Mouse (Mus musculus) WW6 (cell line): ENCODE data around the gene Sult6b2.

ENCODE experiments used
- DNase-seq: peaks from one replicate; pipeline ENCODE4 v3.0.0-alpha.2; 2013; ENCODE audit warnings: low read depth, low spot score

Gene Sult6b2

GRCm38 (mm10) chr6:142804402-142804801 is at the start of gene Sult6b2:
Gene Sult6b2, minus strand, starts transcription at chr6:142804502.
- DNase-seq, result no peak

GRCm38 (mm10) chr6:142852419-142853377 is 48.4 kb upstream of the Sult6b2 start:
- DNase-seq, result no peak

GRCm38 (mm10) chr6:142850436-142850835 is 46.1 kb upstream of the Sult6b2 start:
- no peak for DNase-seq

GRCm38 (mm10) chr6:142849326-142849725 is 45.0 kb upstream of the Sult6b2 start:
- no peak for DNase-seq

- DNase-seq, result no peak
Observed at GRCm38 (mm10) chr6:142847914-142848674, 43.8 kb upstream of the Sult6b2 start.

GRCm38 (mm10) chr6:142846855-142847254 is 42.6 kb upstream of the Sult6b2 start:
- no peak for DNase-seq

- DNase-seq, result no peak
Observed at GRCm38 (mm10) chr6:142845066-142845465, 40.8 kb upstream of the Sult6b2 start.

- DNase-seq, result no peak
Observed at GRCm38 (mm10) chr6:142844061-142844460, 39.8 kb upstream of the Sult6b2 start.

- no peak for DNase-seq
Observed at GRCm38 (mm10) chr6:142838501-142838900, 34.2 kb upstream of the Sult6b2 start.

GRCm38 (mm10) chr6:142837326-142837725 is 33.0 kb upstream of the Sult6b2 start:
- DNase-seq, result no peak

- DNase-seq, result no peak
Observed at GRCm38 (mm10) chr6:142835726-142836125, 31.4 kb upstream of the Sult6b2 start.

GRCm38 (mm10) chr6:142834911-142835310 is 30.6 kb upstream of the Sult6b2 start:
- no peak for DNase-seq

GRCm38 (mm10) chr6:142831706-142832105 is 27.4 kb upstream of the Sult6b2 start:
- no peak for DNase-seq

- DNase-seq, result no peak
Observed at GRCm38 (mm10) chr6:142831243-142831642, 26.9 kb upstream of the Sult6b2 start.

GRCm38 (mm10) chr6:142830221-142830620 is 25.9 kb upstream of the Sult6b2 start:
- no peak for DNase-seq

GRCm38 (mm10) chr6:142825449-142825848 is 21.1 kb upstream of the Sult6b2 start:
- DNase-seq, result no peak

GRCm38 (mm10) chr6:142823008-142823787 is 18.9 kb upstream of the Sult6b2 start:
- no peak for DNase-seq

- no peak for DNase-seq
Observed at GRCm38 (mm10) chr6:142818306-142818705, 14.0 kb upstream of the Sult6b2 start.

GRCm38 (mm10) chr6:142815513-142815912 is 11.2 kb upstream of the Sult6b2 start:
- no peak for DNase-seq

- DNase-seq, result peak; percentile 83
Observed at GRCm38 (mm10) chr6:142814495-142814921, 10.2 kb upstream of the Sult6b2 start.

- DNase-seq, result peak; percentile 16
Observed at GRCm38 (mm10) chr6:142814011-142814410, 9.7 kb upstream of the Sult6b2 start.

GRCm38 (mm10) chr6:142812969-142813368 is 8.7 kb upstream of the Sult6b2 start:
- no peak for DNase-seq
